Mouse (Mus musculus) cerebellum, postnatal 14 days (tissue): ENCODE results near the gene Olfr1234.

Experiments used
- DNase-seq, 2 experiments: peaks; one replicate each; pipeline ENCODE4 v3.0.0; 2021; ENCODE audit warnings: mixed read lengths in 2 of 2

The Olfr1234 gene

DNA sequence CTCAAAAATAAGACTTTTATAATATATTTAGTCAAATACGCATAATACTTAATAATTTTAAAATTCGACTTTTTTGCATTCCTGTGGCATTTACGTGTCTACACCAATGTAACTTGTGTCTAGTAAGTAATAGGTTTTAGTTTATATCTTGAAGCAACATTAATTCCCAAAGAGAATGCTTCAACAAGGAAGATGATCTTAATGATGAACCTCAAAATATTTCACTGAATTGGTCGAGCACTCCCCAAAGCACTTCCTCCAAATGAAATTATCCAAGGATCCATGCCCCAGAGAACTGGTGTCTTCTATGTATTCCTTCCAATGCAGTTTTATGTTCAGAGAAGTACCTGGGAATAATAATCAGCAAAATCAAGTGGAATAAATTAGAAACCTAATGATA is at the start of gene Olfr1234:
TSS of gene Olfr1234 (minus strand) at position 101 of the 400 bp plus-strand sequence.
- DNase-seq, result no peak

DNA sequence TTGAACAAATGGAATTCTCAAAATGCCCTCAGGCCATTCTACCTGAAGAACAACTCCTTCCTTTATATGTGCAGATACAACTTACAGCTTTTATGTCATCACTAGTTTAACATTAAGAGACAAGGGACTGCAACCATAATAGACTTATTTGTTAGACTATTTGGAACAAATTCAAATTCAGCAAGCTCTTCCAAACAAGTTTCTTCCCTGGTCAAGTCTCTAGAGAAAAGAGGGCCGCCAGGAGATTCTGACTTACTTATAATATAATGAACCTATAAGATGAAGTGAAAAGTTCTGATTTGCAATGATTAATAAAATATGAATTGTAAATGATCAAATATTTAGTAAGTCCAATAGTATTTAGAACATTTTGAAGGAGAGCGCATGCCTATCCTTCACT is 44.9 kb upstream of the Olfr1234 start, which contains the start of gene Olfr1238:
TSS of gene Olfr1238 (minus strand) at position 101 of the 400 bp plus-strand sequence.
- DNase-seq, result no peak

DNA sequence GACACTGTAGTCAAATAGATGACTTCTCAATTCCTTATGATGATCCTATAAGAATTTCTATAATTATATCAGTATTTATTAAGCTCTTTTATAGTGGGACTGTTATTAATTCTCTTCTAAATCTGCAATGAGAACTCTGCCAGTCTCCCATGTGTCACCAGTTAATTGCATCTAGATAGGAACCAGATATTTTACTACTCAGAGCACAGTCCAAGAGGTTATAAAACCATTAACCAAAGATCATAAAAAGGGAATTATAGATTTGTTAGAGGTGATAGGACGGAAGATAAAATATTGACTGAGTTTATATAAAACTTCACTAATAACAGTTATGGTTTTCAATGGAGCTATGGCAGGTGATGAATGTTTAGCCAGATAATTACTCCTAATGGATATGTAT is 36.2 kb upstream of the Olfr1234 start:
- no peak for DNase-seq

DNA sequence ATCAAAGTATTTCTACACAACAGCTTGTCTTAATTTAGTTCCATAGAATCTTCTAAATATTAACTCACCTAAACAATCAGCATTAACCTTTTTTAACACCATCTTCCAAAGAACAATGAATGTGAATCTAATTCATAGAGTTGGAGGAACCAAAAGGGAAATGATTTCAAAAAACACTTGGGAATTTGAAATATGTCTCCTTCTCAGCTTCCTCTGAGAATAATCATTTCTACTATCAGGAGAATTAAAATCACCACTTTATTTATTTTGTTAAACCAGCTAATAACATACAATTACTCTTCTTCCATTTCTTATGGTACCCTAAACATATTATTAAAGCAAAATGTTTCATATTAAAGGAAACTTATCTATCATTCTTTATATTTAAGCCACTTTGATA is 22.4 kb downstream of the Olfr1234 start, which contains the start of gene Olfr1233:
TSS of gene Olfr1233 (minus strand) at position 101 of the 400 bp plus-strand sequence.
- no peak for DNase-seq

DNA sequence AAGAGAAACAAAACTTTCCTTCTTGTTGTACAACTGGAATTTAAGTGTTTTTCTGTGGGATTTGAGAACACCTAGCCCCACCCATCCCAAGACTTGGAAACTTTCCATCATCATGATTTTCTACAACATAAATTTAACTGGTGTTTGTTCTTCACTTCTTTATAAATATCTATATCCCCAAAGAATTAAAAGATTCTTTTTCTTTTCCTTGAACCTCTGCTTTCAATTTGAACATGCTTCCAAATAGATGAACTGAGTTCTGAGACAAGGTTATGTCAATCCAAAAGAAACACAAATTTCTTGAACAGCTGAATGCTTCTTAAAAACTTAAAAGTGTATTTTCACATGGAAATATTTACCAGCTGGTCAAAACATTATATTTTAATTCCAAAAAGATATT is 35.1 kb downstream of the Olfr1234 start, which contains the start of gene Olfr1232:
TSS of gene Olfr1232 (minus strand) at position 101 of the 400 bp plus-strand sequence.
- DNase-seq, result no peak
